Mouse (Mus musculus) embryonic facial prominence, embryonic 15.5 days (tissue): ENCODE measurements around the gene Rtn4rl1. TPM values are rescaled to one million over a fixed set of nuclear protein-coding genes. Genes with fewer than 3 reads are reported as not detected.
"Not testable (repeated sequence)": the region's sequence is repeated elsewhere in the genome, so short reads cannot be mapped to it uniquely, and the experiment has no call there.

Experiments
- ATAC-seq: fragments of 200-750 bp; cut with Nextera tagmentation; 2 replicates; pipeline ENCODE4 v1.8.0; 2017; ENCODE audit warnings: low read depth, moderate TSS enrichment; ENCODE audit not compliant: insufficient number of reproducible peaks, low FRiP score, low TSS enrichment
- H3K27ac ChIP-seq: fragments of 300-500 bp; sonication (generic); replicated peaks from 2 replicates; pipeline ENCODE4 v1.5.1; 2015; ENCODE audit warnings: mild to moderate bottlenecking, inconsistent platforms
- H3K27me3 ChIP-seq: fragments of 300-500 bp; sonication (generic); 2 replicates; pipeline ENCODE4 v1.6.1; 2015; ENCODE audit warnings: inconsistent platforms
- H3K36me3 ChIP-seq: fragments of 300-500 bp; sonication (generic); 2 replicates; pipeline ENCODE4 v1.6.1; 2015; ENCODE audit warnings: mild to moderate bottlenecking, inconsistent platforms
- H3K4me1 ChIP-seq: fragments of 300-500 bp; sonication (generic); 2 replicates; pipeline ENCODE4 v1.6.1; 2015; ENCODE audit warnings: inconsistent platforms
- H3K4me2 ChIP-seq: fragments of 300-500 bp; sonication (generic); replicated peaks from 2 replicates; pipeline ENCODE4 v1.6.1; 2015; ENCODE audit warnings: mild to moderate bottlenecking, inconsistent platforms
- H3K4me3 ChIP-seq: fragments of 300-500 bp; sonication (generic); replicated peaks from 2 replicates; pipeline ENCODE4 v1.5.1; 2015; ENCODE audit warnings: mild to moderate bottlenecking, inconsistent platforms
- H3K9ac ChIP-seq: fragments of 300-500 bp; sonication (generic); 2 replicates; pipeline ENCODE4 v1.6.1; 2015; ENCODE audit warnings: inconsistent platforms
- H3K9me3 ChIP-seq: fragments of 300-500 bp; sonication (generic); replicated peaks from 2 replicates; pipeline ENCODE4 v1.6.1; 2016; ENCODE audit warnings: inconsistent platforms
- WGBS: fragments of 180-500 bp; shearing (Covaris S2); methylation state at CpG from one replicate; pipeline ENCODE4 v1.1.7; 2015; 5-methylcytosine and 5-hydroxymethylcytosine counted together
- polyA plus RNA-seq: library from polyadenylated mRNA; unstranded; fragments of >200 nt; fragmentation: Nextera tagmentation; extraction: Ambion mirVana; gene quantifications from 2 replicates; pipeline ENCODE4 v1.2.1, GENCODE M21; 2015

Gene Rtn4rl1
- polyA plus RNA-seq, 1 experiment from 2014 or later, result 6.4 TPM

GRCm38 (mm10) chr11:75282496-75283120 lies 89.0 kb downstream of the Rtn4rl1 start:
- Histone ChIP-seq H3K9ac (no peak overlapping the region), H3K4me1 (peaks cover 37% of the 10 kb centered on the region), H3K4me3 (no peak overlapping the region), H3K27ac (no peak overlapping the region), H3K4me2 (peak overlapping the region; percentile 38; the same call in 1 of the 2 replicates), H3K27me3 (peaks cover 30% of the 10 kb centered on the region), H3K9me3 (no peaks in the 10 kb centered on the region), H3K36me3 (no peaks in the 10 kb centered on the region)
- 13% methylated on average over 13 of the region's 13 CpGs for WGBS
- ATAC-seq, result 0 out of 2 replicates have a peak, but pooled peaks have one; percentile 45

- Histone ChIP-seq H3K4me1 (peaks cover 37% of the 10 kb centered on the region), H3K27me3 (peaks cover 30% of the 10 kb centered on the region)
- WGBS, result 58% methylated on average over 3 of the region's 3 CpGs
- not testable (repeated sequence) for H3K9me3 ChIP-seq, H3K9ac ChIP-seq, H3K27ac ChIP-seq, H3K4me3 ChIP-seq, H3K4me2 ChIP-seq, ATAC-seq, H3K36me3 ChIP-seq
Measured at GRCm38 (mm10) chr11:75283784-75284183, 90.2 kb downstream of the Rtn4rl1 start.

- WGBS, result 36% methylated on average over 4 of the region's 4 CpGs
- no peaks in the 10 kb centered on the region for H3K36me3 ChIP-seq
- ATAC-seq, result no peak
Measured at GRCm38 (mm10) chr11:75285893-75286467, 92.4 kb downstream of the Rtn4rl1 start.

GRCm38 (mm10) chr11:75286868-75287267 lies 93.3 kb downstream of the Rtn4rl1 start:
- ATAC-seq, result no peak
- 87% methylated on average over 4 of the region's 4 CpGs for WGBS
- H3K4me3 ChIP-seq, result no peak overlapping the region
- no peaks in the 10 kb centered on the region for H3K9me3 ChIP-seq
- H3K36me3 ChIP-seq, result no peaks in the 10 kb centered on the region
- H3K9ac ChIP-seq, result no peak overlapping the region
- peaks cover 17% of the 10 kb centered on the region for H3K27me3 ChIP-seq
- H3K4me2 ChIP-seq, result no peak overlapping the region
- H3K27ac ChIP-seq, result no peak overlapping the region
- peaks cover 34% of the 10 kb centered on the region for H3K4me1 ChIP-seq

More at GRCm38 (mm10) chr11:75285893-75286467, 92.4 kb downstream of the Rtn4rl1 start:
- no peak overlapping the region for H3K4me3 ChIP-seq
- no peak overlapping the region for H3K4me2 ChIP-seq
- H3K9me3 ChIP-seq, result no peaks in the 10 kb centered on the region
- no peak overlapping the region for H3K9ac ChIP-seq
- no peak overlapping the region for H3K27ac ChIP-seq
- peaks cover 34% of the 10 kb centered on the region for H3K4me1 ChIP-seq
- H3K27me3 ChIP-seq, result peaks cover 26% of the 10 kb centered on the region

- Histone ChIP-seq H3K9me3 (no peaks in the 10 kb centered on the region), H3K4me1 (peaks cover 29% of the 10 kb centered on the region), H3K36me3 (no peaks in the 10 kb centered on the region), H3K4me3 (no peak overlapping the region), H3K27ac (no peak overlapping the region), H3K27me3 (peaks cover 15% of the 10 kb centered on the region), H3K9ac (no peak overlapping the region), H3K4me2 (no peak overlapping the region)
- ATAC-seq, result no peak
- 63% methylated on average over 10 of the region's 10 CpGs for WGBS
Measured at GRCm38 (mm10) chr11:75287940-75288339, 94.4 kb downstream of the Rtn4rl1 start.

GRCm38 (mm10) chr11:75288517-75288916 lies 94.9 kb downstream of the Rtn4rl1 start:
- no peak overlapping the region for H3K9ac ChIP-seq
- H3K4me3 ChIP-seq, result no peak overlapping the region
- peaks cover 33% of the 10 kb centered on the region for H3K4me1 ChIP-seq
- H3K9me3 ChIP-seq, result no peaks in the 10 kb centered on the region
- no peak for ATAC-seq
- H3K27ac ChIP-seq, result no peak overlapping the region
- H3K27me3 ChIP-seq, result peaks cover 15% of the 10 kb centered on the region
- WGBS, result 85% methylated on average over 8 of the region's 8 CpGs
- no peak overlapping the region for H3K4me2 ChIP-seq
- no peaks in the 10 kb centered on the region for H3K36me3 ChIP-seq

- 59% methylated on average over 2 of the region's 2 CpGs for WGBS
- H3K9ac ChIP-seq, result no peak overlapping the region
Measured at GRCm38 (mm10) chr11:75289120-75289519, 95.5 kb downstream of the Rtn4rl1 start.

GRCm38 (mm10) chr11:75290566-75291271 lies 97.1 kb downstream of the Rtn4rl1 start:
- H3K4me3 ChIP-seq, result peak overlapping the region; percentile 6

More at GRCm38 (mm10) chr11:75289120-75289519, 95.5 kb downstream of the Rtn4rl1 start:
- Histone ChIP-seq H3K4me2 (no peak overlapping the region), H3K9me3 (no peaks in the 10 kb centered on the region), H3K4me3 (no peak overlapping the region), H3K36me3 (no peaks in the 10 kb centered on the region), H3K27me3 (peaks cover 17% of the 10 kb centered on the region), H3K27ac (peak overlapping the region; percentile 44; the same call in 1 of the 2 replicates), H3K4me1 (peaks cover 36% of the 10 kb centered on the region)
- no peak for ATAC-seq

GRCm38 (mm10) chr11:75291389-75292215 lies 98.0 kb downstream of the Rtn4rl1 start:
- peak overlapping the region; percentile 6 for H3K4me3 ChIP-seq
- H3K36me3 ChIP-seq, result no peaks in the 10 kb centered on the region
- H3K9me3 ChIP-seq, result no peaks in the 10 kb centered on the region
- H3K4me1 ChIP-seq, result peaks cover 39% of the 10 kb centered on the region
- no peak for ATAC-seq
- H3K27ac ChIP-seq, result peak overlapping the region; percentile 44; the same call in 1 of the 2 replicates
- H3K9ac ChIP-seq, result no peak overlapping the region
- WGBS, result 15% methylated on average over 25 of the region's 25 CpGs
- peak overlapping the region; percentile 31 for H3K4me2 ChIP-seq
- H3K27me3 ChIP-seq, result peaks cover 19% of the 10 kb centered on the region

More at GRCm38 (mm10) chr11:75290566-75291271, 97.1 kb downstream of the Rtn4rl1 start:
- Histone ChIP-seq H3K9me3 (no peaks in the 10 kb centered on the region), H3K27me3 (peaks cover 19% of the 10 kb centered on the region), H3K9ac (no peak overlapping the region), H3K27ac (peak overlapping the region; percentile 44; the same call in 1 of the 2 replicates), H3K36me3 (no peaks in the 10 kb centered on the region), H3K4me2 (peak overlapping the region; percentile 31), H3K4me1 (peaks cover 39% of the 10 kb centered on the region)
- peak; percentile 35; the same call in 1 of the 2 replicates for ATAC-seq
- 11% methylated on average over 6 of the region's 6 CpGs for WGBS

- no peak overlapping the region for H3K4me3 ChIP-seq
Measured at GRCm38 (mm10) chr11:75292281-75292680, 98.7 kb downstream of the Rtn4rl1 start.

More at GRCm38 (mm10) chr11:75292281-75292680, 98.7 kb downstream of the Rtn4rl1 start:
- H3K9ac ChIP-seq, result no peak overlapping the region
- 63% methylated on average over 7 of the region's 7 CpGs for WGBS
- H3K4me2 ChIP-seq, result no peak overlapping the region
- H3K27me3 ChIP-seq, result peaks cover 19% of the 10 kb centered on the region
- no peaks in the 10 kb centered on the region for H3K9me3 ChIP-seq
- H3K4me1 ChIP-seq, result peaks cover 39% of the 10 kb centered on the region
- no peak overlapping the region for H3K27ac ChIP-seq
- H3K36me3 ChIP-seq, result no peaks in the 10 kb centered on the region
- ATAC-seq, result no peak
